Mouse (Mus musculus): ENCODE measurements at regions not wholly inside any gene's neighbourhood (a gene's known extent, or its start where the extent isn't known, plus 50 kb on each side); places are given as distances from the start of the nearest gene placed in this dataset.

- DNase-seq, result no peak
- H3K4me3 ChIP-seq, result no peak overlapping the region
- no peak overlapping the region for H3K27ac ChIP-seq
- no peak for TF ChIP-seq POLR2A (IDR thresholded peaks at IDR 0.05; ENCODE audit: insufficient read depth, low read depth, low read length)
- no peak for TF ChIP-seq CTCF (IDR thresholded peaks at IDR 0.05)
- no peaks in the 10 kb centered on the region for H3K79me2 ChIP-seq (replicated peaks; ENCODE audit: control insufficient read depth, insufficient read depth, low read length)
- 41% methylated on average over 2 of the region's 2 CpGs for WGBS
- H3K36me3 ChIP-seq (ENCODE audit: control insufficient read depth, insufficient read depth, low read length), result no peaks in the 10 kb centered on the region
- H3K9ac ChIP-seq (ENCODE audit: low read depth, low read length), result no peak overlapping the region
- no peaks in the 10 kb centered on the region for H3K27me3 ChIP-seq (ENCODE audit: control insufficient read depth, insufficient read depth, low read length)
- intact Hi-C loops (cut with DNase I), result no loop called here
- H3K4me1 ChIP-seq (ENCODE audit: control insufficient read depth, insufficient read depth, low read length), result no peaks in the 10 kb centered on the region
Observed at GRCm38 (mm10) chr15:20084958-20085357, 364.1 kb upstream of the Cdh12 start.

- H3K79me2 ChIP-seq (replicated peaks; ENCODE audit: control insufficient read depth, insufficient read depth, low read length), result no peaks in the 10 kb centered on the region
- H3K36me3 ChIP-seq (ENCODE audit: control insufficient read depth, insufficient read depth, low read length), result no peaks in the 10 kb centered on the region
- no peaks in the 10 kb centered on the region for H3K27me3 ChIP-seq (ENCODE audit: control insufficient read depth, insufficient read depth, low read length)
- H3K9ac ChIP-seq (ENCODE audit: low read depth, low read length), result no peak overlapping the region
- intact Hi-C loops (cut with DNase I), result no loop called here
- DNase-seq, result no peak
- no peak overlapping the region for H3K27ac ChIP-seq
- TF ChIP-seq EP300 (IDR thresholded peaks at IDR 0.05; ENCODE audit: insufficient read depth, low read depth, low read length) (no peak), CTCF (IDR thresholded peaks at IDR 0.05) (no peak), POLR2A (IDR thresholded peaks at IDR 0.05; ENCODE audit: insufficient read depth, low read depth, low read length) (no peak)
- H3K4me3 ChIP-seq, result no peak overlapping the region
- no peaks in the 10 kb centered on the region for H3K4me1 ChIP-seq (ENCODE audit: control insufficient read depth, insufficient read depth, low read length)
Observed at GRCm38 (mm10) chr15:20089780-20090179, 359.3 kb upstream of the Cdh12 start.

GRCm38 (mm10) chr15:20090522-20090921, 358.5 kb upstream of the Cdh12 start:
- Histone ChIP-seq H3K27ac (no peak overlapping the region), H3K27me3 (ENCODE audit: control insufficient read depth, insufficient read depth, low read length) (no peaks in the 10 kb centered on the region), H3K4me3 (no peak overlapping the region), H3K79me2 (replicated peaks; ENCODE audit: control insufficient read depth, insufficient read depth, low read length) (no peaks in the 10 kb centered on the region), H3K9ac (ENCODE audit: low read depth, low read length) (no peak overlapping the region), H3K36me3 (ENCODE audit: control insufficient read depth, insufficient read depth, low read length) (no peaks in the 10 kb centered on the region), H3K4me1 (ENCODE audit: control insufficient read depth, insufficient read depth, low read length) (no peaks in the 10 kb centered on the region)
- intact Hi-C loops (cut with DNase I), result no loop called here
- TF ChIP-seq POLR2A (IDR thresholded peaks at IDR 0.05; ENCODE audit: insufficient read depth, low read depth, low read length), result no peak
- 90% methylated on average over 3 of the region's 3 CpGs for WGBS
- no peak for DNase-seq

- Histone ChIP-seq H3K27ac (no peak overlapping the region), H3K36me3 (ENCODE audit: control insufficient read depth, insufficient read depth, low read length) (no peaks in the 10 kb centered on the region), H3K27me3 (ENCODE audit: control insufficient read depth, insufficient read depth, low read length) (no peaks in the 10 kb centered on the region), H3K4me1 (ENCODE audit: control insufficient read depth, insufficient read depth, low read length) (no peaks in the 10 kb centered on the region), H3K9ac (ENCODE audit: low read depth, low read length) (no peak overlapping the region), H3K4me3 (no peak overlapping the region), H3K79me2 (replicated peaks; ENCODE audit: control insufficient read depth, insufficient read depth, low read length) (no peaks in the 10 kb centered on the region)
- intact Hi-C loops (cut with DNase I), result no loop called here
- no peak for DNase-seq
- no peak for TF ChIP-seq EP300 (IDR thresholded peaks at IDR 0.05; ENCODE audit: insufficient read depth, low read depth, low read length)
- no peak for TF ChIP-seq POLR2A (IDR thresholded peaks at IDR 0.05; ENCODE audit: insufficient read depth, low read depth, low read length)
- no peak for TF ChIP-seq CTCF (IDR thresholded peaks at IDR 0.05)
- WGBS, result 50% methylated on average over 1 of the region's 1 CpGs
Observed at GRCm38 (mm10) chr15:20095764-20096163, 353.3 kb upstream of the Cdh12 start.

- DNase-seq, result no peak
- no peak for TF ChIP-seq CTCF (IDR thresholded peaks at IDR 0.05)
- TF ChIP-seq EP300 (IDR thresholded peaks at IDR 0.05; ENCODE audit: insufficient read depth, low read depth, low read length), result no peak
- no peak for TF ChIP-seq POLR2A (IDR thresholded peaks at IDR 0.05; ENCODE audit: insufficient read depth, low read depth, low read length)
- no peaks in the 10 kb centered on the region for H3K79me2 ChIP-seq (replicated peaks; ENCODE audit: control insufficient read depth, insufficient read depth, low read length)
- no peak overlapping the region for H3K27ac ChIP-seq
- H3K4me3 ChIP-seq, result no peak overlapping the region
- H3K4me1 ChIP-seq (ENCODE audit: control insufficient read depth, insufficient read depth, low read length), result no peaks in the 10 kb centered on the region
- no peaks in the 10 kb centered on the region for H3K36me3 ChIP-seq (ENCODE audit: control insufficient read depth, insufficient read depth, low read length)
- intact Hi-C loops (cut with DNase I), result no loop called here
- H3K27me3 ChIP-seq (ENCODE audit: control insufficient read depth, insufficient read depth, low read length), result no peaks in the 10 kb centered on the region
- H3K9ac ChIP-seq (ENCODE audit: low read depth, low read length), result no peak overlapping the region
- WGBS, result 68% methylated on average over 2 of the region's 2 CpGs
Observed at GRCm38 (mm10) chr15:20119518-20119917, 329.5 kb upstream of the Cdh12 start.

GRCm38 (mm10) chr15:20123586-20123985, 325.5 kb upstream of the Cdh12 start:
- Histone ChIP-seq H3K4me3 (no peak overlapping the region), H3K36me3 (ENCODE audit: control insufficient read depth, insufficient read depth, low read length) (no peaks in the 10 kb centered on the region), H3K79me2 (replicated peaks; ENCODE audit: control insufficient read depth, insufficient read depth, low read length) (no peaks in the 10 kb centered on the region), H3K9ac (ENCODE audit: low read depth, low read length) (no peak overlapping the region), H3K27ac (no peak overlapping the region), H3K4me1 (ENCODE audit: control insufficient read depth, insufficient read depth, low read length) (no peaks in the 10 kb centered on the region), H3K27me3 (ENCODE audit: control insufficient read depth, insufficient read depth, low read length) (no peaks in the 10 kb centered on the region)
- TF ChIP-seq CTCF (IDR thresholded peaks at IDR 0.05), result no peak
- no peak for TF ChIP-seq POLR2A (IDR thresholded peaks at IDR 0.05; ENCODE audit: insufficient read depth, low read depth, low read length)
- intact Hi-C loops (cut with DNase I), result loop anchor here (10.0 kb wide), 1 partner anchor 1281 kb away; no protein-coding TSS in a partner anchor
- WGBS, result 69% methylated on average over 3 of the region's 3 CpGs
- DNase-seq, result no peak
